Mouse (Mus musculus): Measurements from ENCODE around the gene Aprt. TPM values are rescaled to one million over a fixed set of nuclear protein-coding genes. Genes with fewer than 3 reads are reported as not detected.

Gene Aprt
- total and polyA plus RNA-seq, 3 experiments = 516 to 561 (median 524) TPM

DNA sequence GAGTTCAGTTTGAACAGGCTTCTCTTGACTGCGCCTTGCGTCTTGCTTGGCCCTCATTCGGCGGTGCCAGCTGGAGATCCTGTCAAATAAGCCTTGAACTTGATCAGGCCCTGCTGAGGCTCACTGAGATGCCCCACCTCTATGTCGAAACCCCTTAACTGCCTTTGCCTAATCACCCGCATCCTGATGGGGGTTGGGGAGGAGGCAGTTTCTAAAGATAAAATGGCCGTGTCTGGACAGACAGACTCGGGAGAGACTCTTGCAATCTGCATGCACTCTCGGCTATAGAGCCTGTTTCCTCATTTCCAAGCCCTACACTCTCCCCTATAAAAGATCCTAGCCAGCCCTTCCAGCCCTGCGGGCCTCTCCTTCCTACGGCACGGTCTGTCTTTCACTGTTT is 16.5 kb upstream of the Aprt start:
- H3K36me3 ChIP-seq (replicated peaks in 1 of 2; ENCODE audit: control insufficient read depth in 1 of 2, insufficient read depth in 1 of 2, low read length in 1 of 2) = peaks cover 61 to 91% of the 10 kb centered on the region in 2 experiments
- in situ Hi-C loops (cut with MboI; ENCODE audit: low pct_ligation_motif_present, low pct_unique_long_range_greater_than_20kb, low sequenced_read_pairs) (no loop called here), dilution Hi-C loops (cut with MboI; ENCODE audit: extremely low pct_ligation_motif_present, extremely low pct_unique_long_range_greater_than_20kb, low sequenced_read_pairs) (no loop called here)
- H3K4me1 ChIP-seq (ENCODE audit: control insufficient read depth in 1 of 2, insufficient read depth in 2 of 2) = no peaks in the 10 kb centered on the region
- no peak for TF ChIP-seq SMC3 (IDR thresholded peaks at IDR 0.05; ENCODE audit: low read depth, low read length)
- no peak for TF ChIP-seq ETS1 (conservative IDR thresholded peaks at IDR 0.05; ENCODE audit: low read depth, low read length)
- TF ChIP-seq HCFC1 (IDR thresholded peaks at IDR 0.05; ENCODE audit: low read depth, low read length) = no peak
- no peaks in the 10 kb centered on the region for H3K27me3 ChIP-seq (replicated peaks)
- DNase-seq (ENCODE audit: extremely low read depth) = no peak
- H3K9me3 ChIP-seq (replicated peaks; ENCODE audit: low read length) = no peaks in the 10 kb centered on the region
- H3K4me3 ChIP-seq (replicated peaks in 1 of 3; ENCODE audit: low read depth in 2 of 3, low read length in 2 of 3, poor library complexity in 1 of 3) = no peak overlapping the region
- no peak overlapping the region for H3K27ac ChIP-seq (ENCODE audit: insufficient read depth, low read depth)
- H3K4me2 ChIP-seq (ENCODE audit: insufficient read depth, low read depth, poor library complexity, severe bottlenecking) = no peak overlapping the region
- H3K9ac ChIP-seq (ENCODE audit: insufficient read depth, low read depth) = no peak overlapping the region
- no peaks in the 10 kb centered on the region for H3K79me2 ChIP-seq (replicated peaks; ENCODE audit: control insufficient read depth, extremely low read depth, insufficient read depth, poor library complexity, severe bottlenecking)

DNA sequence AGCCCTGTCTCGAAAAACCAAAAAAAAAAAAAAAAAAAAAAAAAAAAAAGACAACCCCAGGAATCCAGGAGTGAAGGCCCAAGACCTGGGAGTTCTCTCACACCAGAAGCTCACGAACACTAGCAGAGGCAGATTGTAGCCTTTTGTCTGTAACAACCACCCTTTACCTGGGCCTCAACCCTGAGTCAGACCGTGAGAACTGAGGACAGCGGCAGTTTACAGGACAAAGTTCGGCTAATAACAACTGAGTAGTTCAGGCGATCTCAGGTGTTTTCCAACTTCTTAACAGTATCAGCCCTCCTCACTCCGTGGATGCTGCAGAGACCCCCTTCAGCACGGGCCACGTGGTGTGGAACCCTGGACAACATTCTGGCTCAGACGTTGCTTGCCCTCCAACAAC is 10.0 kb upstream of the Aprt start:
- no peak for DNase-seq (ENCODE audit: extremely low read depth)
- dilution Hi-C loops (cut with MboI; ENCODE audit: extremely low pct_ligation_motif_present, extremely low pct_unique_long_range_greater_than_20kb, low sequenced_read_pairs) = no loop called here
- Histone ChIP-seq H3K79me2 (replicated peaks; ENCODE audit: control insufficient read depth, extremely low read depth, insufficient read depth, poor library complexity, severe bottlenecking) (no peaks in the 10 kb centered on the region), H3K4me1 (ENCODE audit: control insufficient read depth in 1 of 2, insufficient read depth in 2 of 2) (no peaks in the 10 kb centered on the region), H3K9ac (ENCODE audit: insufficient read depth, low read depth) (no peak overlapping the region), H3K9me3 (replicated peaks; ENCODE audit: low read length) (no peaks in the 10 kb centered on the region), H3K27ac (ENCODE audit: insufficient read depth, low read depth) (no peak overlapping the region), H3K4me3 (replicated peaks in 1 of 3; ENCODE audit: low read depth in 2 of 3, low read length in 2 of 3, poor library complexity in 1 of 3) (no peak overlapping the region), H3K4me2 (ENCODE audit: insufficient read depth, low read depth, poor library complexity, severe bottlenecking) (no peak overlapping the region), H3K27me3 (replicated peaks) (no peaks in the 10 kb centered on the region), H3K36me3 (replicated peaks in 1 of 2; ENCODE audit: control insufficient read depth in 1 of 2, insufficient read depth in 1 of 2, low read length in 1 of 2) (peaks cover 24 to 84% of the 10 kb centered on the region in 2 experiments)
- TF ChIP-seq ZC3H11A (IDR thresholded peaks at IDR 0.05; ENCODE audit: low read depth, low read length) = no peak
- in situ Hi-C loops (cut with MboI; ENCODE audit: low pct_ligation_motif_present, low pct_unique_long_range_greater_than_20kb, low sequenced_read_pairs) = no loop called here

DNA sequence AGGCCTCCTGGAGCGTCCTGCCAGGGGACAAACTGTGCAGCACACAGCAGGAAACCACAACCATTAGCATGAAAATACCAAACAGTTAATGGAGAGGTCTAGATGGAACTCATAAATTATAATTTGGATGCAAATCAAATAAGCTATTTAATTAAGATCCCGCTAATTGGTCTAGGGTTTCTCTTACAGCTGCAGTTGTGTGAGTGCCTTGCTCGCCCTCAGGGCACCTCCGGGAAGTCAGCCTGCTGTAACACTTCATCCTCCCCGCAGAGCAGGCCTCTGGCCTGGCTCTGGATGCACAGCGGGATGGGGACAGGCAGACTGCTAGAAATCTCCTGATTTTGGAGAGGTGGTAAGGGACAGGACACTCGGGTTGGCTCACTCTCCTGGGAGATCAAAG is 9.5 kb upstream of the Aprt start:
- no peak overlapping the region for H3K9ac ChIP-seq (ENCODE audit: insufficient read depth, low read depth)
- in situ Hi-C loops (cut with MboI; ENCODE audit: low pct_ligation_motif_present, low pct_unique_long_range_greater_than_20kb, low sequenced_read_pairs) (no loop called here), dilution Hi-C loops (cut with MboI; ENCODE audit: extremely low pct_ligation_motif_present, extremely low pct_unique_long_range_greater_than_20kb, low sequenced_read_pairs) (no loop called here)
- H3K4me3 ChIP-seq (replicated peaks in 1 of 3; ENCODE audit: low read depth in 2 of 3, low read length in 2 of 3, poor library complexity in 1 of 3) = no peak overlapping the region
- no peaks in the 10 kb centered on the region for H3K27me3 ChIP-seq (replicated peaks)
- H3K4me2 ChIP-seq (ENCODE audit: insufficient read depth, low read depth, poor library complexity, severe bottlenecking) = no peak overlapping the region
- no peak for DNase-seq (ENCODE audit: extremely low read depth)
- H3K27ac ChIP-seq (ENCODE audit: insufficient read depth, low read depth) = no peak overlapping the region
- peaks cover 22 to 80% of the 10 kb centered on the region in 2 experiments for H3K36me3 ChIP-seq (replicated peaks in 1 of 2; ENCODE audit: control insufficient read depth in 1 of 2, insufficient read depth in 1 of 2, low read length in 1 of 2)
- H3K79me2 ChIP-seq (replicated peaks; ENCODE audit: control insufficient read depth, extremely low read depth, insufficient read depth, poor library complexity, severe bottlenecking) = no peaks in the 10 kb centered on the region
- TF ChIP-seq RCOR1 (conservative IDR thresholded peaks at IDR 0.05; ENCODE audit: low read depth, low read length) (no peak), SIN3A (IDR thresholded peaks at IDR 0.05; ENCODE audit: low read length) (no peak), GABPA (IDR thresholded peaks at IDR 0.05; ENCODE audit: insufficient replicate concordance, low read depth, low read length) (no peak), BHLHE40 (IDR thresholded peaks at IDR 0.05; ENCODE audit: low read depth, low read length) (no peak), PAX5 (IDR thresholded peaks at IDR 0.05; ENCODE audit: low read length) (no peak)
- H3K9me3 ChIP-seq (replicated peaks; ENCODE audit: low read length) = no peaks in the 10 kb centered on the region
- H3K4me1 ChIP-seq (ENCODE audit: control insufficient read depth in 1 of 2, insufficient read depth in 2 of 2) = no peaks in the 10 kb centered on the region

All from CH12.LX (cell line).